Mouse (Mus musculus) spleen, adult 2 months (tissue): ENCODE results near the gene Tnpo2. TPM values are rescaled to one million over a fixed set of nuclear protein-coding genes. Genes with fewer than 3 reads are reported as not detected.

ENCODE experiments used
- DNase-seq, 2 experiments: peaks; one replicate each; pipeline versions ENCODE4 v3.0.0 to v3.0.0-alpha.2; 2012 to 2021; ENCODE audit warnings: low spot score in 2 of 2, low read depth in 1 of 2
- H3K27ac ChIP-seq: fragments of 200-500 bp; 2 replicates; pipeline ENCODE4 v1.5.1; 2012; ENCODE audit warnings: low read length, inconsistent platforms; ENCODE audit not compliant: insufficient read depth
- H3K27me3 ChIP-seq: fragments of 200-500 bp; 2 replicates; pipeline ENCODE4 v1.6.1; 2012; ENCODE audit warnings: mild to moderate bottlenecking, moderate library complexity, low read length, inconsistent platforms; ENCODE audit not compliant: control insufficient read depth, insufficient read depth
- H3K36me3 ChIP-seq: fragments of 200-500 bp; 2 replicates; pipeline ENCODE4 v1.6.1; 2012; ENCODE audit warnings: mild to moderate bottlenecking, low read length, inconsistent platforms; ENCODE audit not compliant: control insufficient read depth, insufficient read depth
- H3K4me1 ChIP-seq: fragments of 200-500 bp; 2 replicates; pipeline ENCODE4 v1.6.1; 2011; ENCODE audit warnings: inconsistent platforms; ENCODE audit not compliant: control insufficient read depth, insufficient read depth, insufficient read length
- H3K4me3 ChIP-seq: fragments of 200-500 bp; 2 replicates; pipeline ENCODE4 v1.5.1; 2011; ENCODE audit warnings: mild to moderate bottlenecking, inconsistent platforms; ENCODE audit not compliant: insufficient read depth, insufficient read length; ENCODE audit errors: extremely low read depth
- CTCF ChIP-seq: fragments of 200-500 bp; IDR thresholded peaks from 2 replicates; pipeline ENCODE4 v1.5.1; 2011; ENCODE audit warnings: mild to moderate bottlenecking, inconsistent platforms; ENCODE audit not compliant: insufficient read depth, insufficient read length, insufficient replicate concordance; ENCODE audit errors: extremely low read depth
- POLR2A ChIP-seq: fragments of 200-500 bp; IDR thresholded peaks from 2 replicates; pipeline ENCODE4 v1.6.1; 2011; ENCODE audit warnings: low read depth, low read length, inconsistent platforms
- WGBS: fragments of 180-500 bp; shearing (Covaris S2); methylation state at CpG from one replicate; pipeline ENCODE4 v1.1.7; 2018; 5-methylcytosine and 5-hydroxymethylcytosine counted together
- polyA plus RNA-seq: library from polyadenylated mRNA; depleted of rRNA; stranded (reverse); fragments of >200 nt; gene quantifications from 2 replicates; pipeline ENCODE4 v1.2.3, GENCODE M21; 2012

Gene Tnpo2
- polyA plus RNA-seq, 1 experiment, result 40.0 TPM

DNA sequence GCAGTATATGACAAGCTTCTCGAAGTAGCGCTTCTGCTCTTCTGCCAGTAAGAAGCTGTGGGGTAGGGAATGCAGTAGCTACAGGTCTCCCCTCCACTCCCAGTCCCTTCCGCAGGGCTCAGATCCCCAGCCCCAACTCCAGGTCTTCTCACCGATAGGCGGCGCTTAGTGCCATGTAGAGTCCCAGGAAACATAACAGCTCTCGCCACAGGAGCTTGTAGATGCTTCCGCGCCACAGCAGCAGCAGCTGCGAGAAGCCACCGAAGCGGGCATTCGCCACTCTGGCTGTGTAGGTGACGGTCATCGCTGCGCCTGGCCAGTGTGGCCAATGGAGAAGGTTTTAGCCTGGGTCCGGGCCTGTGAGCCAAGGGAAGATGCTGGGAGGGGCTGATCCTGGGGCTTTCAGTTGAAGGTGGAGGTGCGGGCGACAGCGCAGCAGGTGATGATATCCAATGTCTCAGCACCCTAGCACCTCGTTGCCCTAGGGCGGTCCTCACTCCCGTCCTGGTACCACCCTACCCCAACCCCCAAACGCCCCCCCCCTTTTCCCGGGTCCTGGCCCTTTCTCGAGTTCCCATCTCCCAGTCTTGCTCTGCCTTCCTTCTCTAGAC is 23.4 kb upstream of the Tnpo2 start:
- H3K27me3 ChIP-seq, result peaks cover 10% of the 10 kb centered on the region
- peak overlapping the region; percentile 41; the same call in 1 of the 2 replicates for H3K4me3 ChIP-seq
- TF ChIP-seq CTCF (peak; percentile 56; the same call in 1 of the 2 replicates), POLR2A (no peak)
- no peak overlapping the region for H3K27ac ChIP-seq
- 7% methylated on average over 26 of the region's 26 CpGs for WGBS
- peaks cover 6% of the 10 kb centered on the region for H3K36me3 ChIP-seq
- H3K4me1 ChIP-seq, result no peaks in the 10 kb centered on the region; the same call in 1 of the 2 replicates
- DNase-seq, result peak; percentile 51 to 76

DNA sequence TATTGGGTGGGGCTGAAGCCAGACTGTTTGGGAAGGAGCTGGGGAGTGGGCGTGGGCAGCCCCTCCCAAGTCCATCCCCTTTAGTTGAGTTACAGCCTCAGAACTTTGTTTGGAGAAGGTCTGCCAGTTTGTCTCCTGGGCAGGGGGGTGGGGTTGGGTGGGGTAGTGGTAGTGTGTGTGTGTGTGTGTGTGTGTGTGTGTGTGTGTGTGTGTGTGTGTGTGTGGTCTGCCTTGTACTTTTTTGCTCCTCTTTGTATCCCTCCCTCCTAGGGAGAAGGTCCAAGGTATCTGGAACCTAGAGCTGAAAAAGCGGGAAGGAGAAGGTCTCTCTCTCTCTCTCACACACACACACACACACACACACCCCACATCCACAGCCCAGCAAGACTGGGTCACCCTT is 22.3 kb upstream of the Tnpo2 start, which contains the start of gene Best2:
Gene Best2 (minus strand): TSS at position 101 of the 400 bp plus-strand sequence.
- Histone ChIP-seq H3K36me3 (peaks cover 12% of the 10 kb centered on the region), H3K27me3 (peaks cover 8% of the 10 kb centered on the region), H3K4me3 (peak within 1 kb of the TSS; percentile 41; the same call in 1 of the 2 replicates), H3K27ac (no peak within 1 kb of the TSS), H3K4me1 (no peaks in the 10 kb centered on the region; the same call in 1 of the 2 replicates)
- no peak for DNase-seq
- TF ChIP-seq POLR2A, result no peak
- no peak for TF ChIP-seq CTCF
- WGBS, result 64% methylated on average over 2 of the region's 2 CpGs

DNA sequence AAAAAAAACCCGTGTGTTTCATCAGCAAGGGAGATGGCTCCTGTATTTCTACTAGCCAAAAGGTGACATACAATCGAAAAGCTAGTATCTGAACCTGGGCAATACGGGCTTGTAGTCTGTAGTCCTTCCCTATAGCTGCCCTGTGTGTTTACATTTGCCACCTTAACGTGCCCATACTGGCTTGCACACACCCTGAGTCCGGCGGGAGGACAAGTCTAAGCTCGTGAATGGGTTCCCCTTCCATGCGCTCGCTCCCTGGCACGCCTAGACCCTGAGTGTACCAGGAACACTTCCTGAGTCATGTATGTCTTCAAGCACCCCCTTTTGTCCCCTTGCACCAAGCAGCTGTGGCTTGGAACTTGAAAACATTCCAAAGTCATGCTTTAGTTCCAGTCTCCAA is 20.0 kb upstream of the Tnpo2 start:
- Histone ChIP-seq H3K36me3 (peaks cover 15% of the 10 kb centered on the region), H3K27ac (no peak overlapping the region), H3K27me3 (peaks cover 6% of the 10 kb centered on the region), H3K4me1 (no peaks in the 10 kb centered on the region; the same call in 1 of the 2 replicates), H3K4me3 (no peak overlapping the region)
- DNase-seq, result no peak
- no peak for TF ChIP-seq POLR2A
- TF ChIP-seq CTCF, result no peak
- WGBS, result 81% methylated on average over 10 of the region's 10 CpGs

DNA sequence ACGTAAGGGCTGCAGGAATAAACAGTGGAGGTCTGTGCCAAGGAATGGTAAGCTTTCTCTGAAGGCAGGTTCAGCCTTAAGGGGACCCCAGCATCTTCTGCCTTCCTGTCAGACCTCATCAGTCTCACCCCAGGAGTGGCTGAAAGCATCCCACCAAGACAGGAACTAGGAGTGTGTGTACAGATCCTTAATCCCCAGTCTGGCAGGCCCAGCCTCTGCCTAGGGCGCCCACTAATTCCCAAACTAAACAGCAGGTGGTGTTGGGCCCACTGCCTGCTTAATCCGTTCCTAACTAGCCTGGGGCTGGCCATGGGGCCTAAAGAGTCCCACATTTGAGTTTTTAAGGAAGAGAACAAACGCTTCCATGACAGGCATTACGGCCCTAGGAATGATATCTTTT is 19.5 kb upstream of the Tnpo2 start:
- TF ChIP-seq CTCF, result no peak
- TF ChIP-seq POLR2A, result no peak
- WGBS, result 87% methylated on average over 5 of the region's 5 CpGs
- no peak overlapping the region for H3K4me3 ChIP-seq
- no peaks in the 10 kb centered on the region; the same call in 1 of the 2 replicates for H3K4me1 ChIP-seq
- DNase-seq, result no peak
- no peak overlapping the region for H3K27ac ChIP-seq
- H3K27me3 ChIP-seq, result peaks cover 6% of the 10 kb centered on the region
- H3K36me3 ChIP-seq, result peaks cover 15% of the 10 kb centered on the region

DNA sequence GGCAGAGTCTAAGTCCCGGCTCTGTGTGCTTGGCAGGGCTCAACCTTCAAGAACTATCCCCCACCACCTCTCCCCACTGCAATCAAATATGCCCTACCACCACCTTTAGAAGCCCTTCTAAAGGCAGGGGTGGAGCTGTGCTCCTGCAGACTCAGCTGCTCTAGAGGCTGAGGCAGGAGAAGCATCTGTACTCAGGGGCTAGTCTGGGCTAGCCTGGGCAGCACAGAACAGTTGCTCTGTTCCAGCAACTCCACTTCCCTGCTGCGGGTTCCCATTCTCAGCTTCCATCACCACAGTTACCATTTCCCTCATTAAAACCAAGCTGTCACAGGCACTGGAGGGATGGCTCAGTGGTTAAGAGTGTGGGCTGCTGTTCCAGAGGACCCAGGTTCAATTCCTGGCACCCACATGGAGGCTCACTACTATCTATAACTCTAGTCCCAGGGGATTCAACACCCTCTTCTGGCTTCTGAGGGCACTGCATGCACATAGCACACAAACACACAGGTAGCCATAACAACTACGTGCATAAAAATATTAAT is 15.1 kb upstream of the Tnpo2 start:
- H3K4me1 ChIP-seq, result peaks cover 6% of the 10 kb centered on the region; the same call in 1 of the 2 replicates
- H3K27me3 ChIP-seq, result no peaks in the 10 kb centered on the region
- H3K36me3 ChIP-seq, result peaks cover 15% of the 10 kb centered on the region
- DNase-seq, result no peak
- TF ChIP-seq CTCF, result no peak
- no peak for TF ChIP-seq POLR2A
- no peak overlapping the region for H3K27ac ChIP-seq
- 93% methylated on average over 3 of the region's 3 CpGs for WGBS
- H3K4me3 ChIP-seq, result no peak overlapping the region

DNA sequence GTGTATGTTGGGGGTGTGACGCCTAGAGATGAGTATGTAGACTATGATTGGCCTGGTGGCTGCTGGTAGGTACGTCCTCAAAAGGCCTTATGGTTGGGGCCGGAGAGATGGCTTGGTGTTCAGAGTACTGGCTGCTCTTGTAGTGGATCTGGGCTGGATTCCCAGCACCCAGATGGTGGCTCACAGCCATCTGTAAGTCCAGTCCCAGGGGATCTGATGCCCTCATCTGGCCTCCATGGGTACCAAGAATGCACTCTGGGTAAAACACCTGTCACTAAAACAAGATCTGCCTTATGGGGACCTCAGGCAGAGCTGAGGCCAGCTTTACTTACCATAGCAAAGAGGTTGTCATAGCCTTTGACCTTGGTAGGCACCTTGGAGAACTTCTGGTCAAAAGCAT is 12.9 kb upstream of the Tnpo2 start:
- peaks cover 7% of the 10 kb centered on the region; the same call in 1 of the 2 replicates for H3K36me3 ChIP-seq
- H3K27me3 ChIP-seq, result no peaks in the 10 kb centered on the region
- H3K4me3 ChIP-seq, result no peak overlapping the region
- DNase-seq, result no peak
- 94% methylated on average over 3 of the region's 3 CpGs for WGBS
- TF ChIP-seq POLR2A (no peak), CTCF (no peak)
- peaks cover 11% of the 10 kb centered on the region; the same call in 1 of the 2 replicates for H3K4me1 ChIP-seq
- H3K27ac ChIP-seq, result no peak overlapping the region
